Mouse (Mus musculus) macrophage (primary cell): ENCODE measurements around the gene Kif6. TPM values are rescaled to one million over a fixed set of nuclear protein-coding genes. Genes with fewer than 3 reads are reported as not detected.

Experiments used
- H3K27ac ChIP-seq: fragments of 350-480 bp; formaldehyde crosslinking; 2 replicates; pipeline ENCODE4 v1.9.0; 2021
- H3K36me3 ChIP-seq: fragments of 350-480 bp; formaldehyde crosslinking; 2 replicates; pipeline ENCODE4 v1.9.0; 2021; ENCODE audit errors: inconsistent target
- H3K4me3 ChIP-seq: fragments of 350-480 bp; formaldehyde crosslinking; 2 replicates; pipeline ENCODE4 v1.9.0; 2021; ENCODE audit errors: inconsistent target
- H3K79me2 ChIP-seq: fragments of 350-480 bp; formaldehyde crosslinking; 2 replicates; pipeline ENCODE4 v1.9.0; 2021; ENCODE audit errors: inconsistent target
- WGBS: methylation state at CpG from one replicate; pipeline ENCODE4 v1.1.7; 2026; ENCODE audit warnings: inconsistent platforms; ENCODE audit not compliant: missing documents; 5-methylcytosine and 5-hydroxymethylcytosine counted together
- polyA plus RNA-seq: library from polyadenylated mRNA; stranded (reverse); fragments of 250-400 nt; gene quantifications from 3 replicates; pipeline ENCODE4 v1.2.4, GENCODE M21; 2018; ENCODE audit warnings: inconsistent platforms

Gene Kif6
- polyA plus RNA-seq, 1 experiment from 2014 or later: not detected

DNA sequence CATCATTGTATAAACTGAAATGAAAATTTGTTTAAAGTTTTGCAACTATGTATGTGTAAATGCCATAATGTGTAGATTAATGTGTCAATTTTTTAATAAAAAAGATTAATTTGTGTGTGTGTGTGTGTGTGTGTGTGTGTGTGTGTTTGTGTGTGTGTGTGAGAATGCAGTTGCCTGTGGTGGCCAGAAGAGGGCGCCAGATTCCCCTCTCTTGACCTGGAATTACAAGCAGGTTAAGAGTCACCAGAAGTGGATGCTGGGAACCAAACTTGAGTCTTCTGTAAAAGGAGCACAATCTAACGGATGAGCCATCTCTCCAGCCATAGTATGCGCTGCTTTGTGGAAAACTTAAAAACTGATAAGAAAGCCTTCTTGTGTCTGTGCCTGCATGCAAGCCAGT lies 121.4 kb downstream of the Kif6 start:
- H3K79me2 ChIP-seq: no peaks in the 10 kb centered on the region
- no peak overlapping the region for H3K27ac ChIP-seq
- H3K36me3 ChIP-seq: no peaks in the 10 kb centered on the region
- 77% methylated on average over 3 of the region's 3 CpGs for WGBS
- no peak overlapping the region for H3K4me3 ChIP-seq

DNA sequence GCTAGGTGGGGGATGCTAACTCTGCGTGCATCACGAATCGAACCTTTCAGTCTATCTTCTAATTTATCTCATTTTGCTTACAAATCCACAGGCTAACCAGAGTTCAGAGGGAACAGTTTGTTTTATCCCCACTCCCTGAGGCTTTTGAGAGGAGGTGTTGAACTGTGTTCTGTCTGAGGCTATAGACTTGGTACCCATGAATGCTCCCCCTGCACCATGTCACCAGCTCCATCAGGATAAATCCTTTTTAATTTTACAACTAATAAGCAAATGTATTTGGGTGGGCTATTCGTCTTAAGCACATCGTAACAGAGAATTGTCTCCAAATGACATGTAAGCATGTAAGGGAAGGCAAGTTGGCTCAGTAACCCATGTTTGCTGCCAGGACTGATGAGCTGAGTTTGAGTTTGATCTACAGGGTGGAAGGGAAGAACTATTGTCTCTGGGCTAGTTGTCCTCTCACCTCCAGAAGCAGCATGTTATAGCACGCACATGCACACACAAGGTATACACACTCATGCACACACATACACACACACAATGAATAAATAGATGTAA lies 122.4 kb downstream of the Kif6 start:
- no peak overlapping the region for H3K27ac ChIP-seq
- H3K36me3 ChIP-seq: no peaks in the 10 kb centered on the region
- WGBS: 91% methylated on average over 6 of the region's 6 CpGs
- H3K4me3 ChIP-seq: no peak overlapping the region
- no peaks in the 10 kb centered on the region for H3K79me2 ChIP-seq

DNA sequence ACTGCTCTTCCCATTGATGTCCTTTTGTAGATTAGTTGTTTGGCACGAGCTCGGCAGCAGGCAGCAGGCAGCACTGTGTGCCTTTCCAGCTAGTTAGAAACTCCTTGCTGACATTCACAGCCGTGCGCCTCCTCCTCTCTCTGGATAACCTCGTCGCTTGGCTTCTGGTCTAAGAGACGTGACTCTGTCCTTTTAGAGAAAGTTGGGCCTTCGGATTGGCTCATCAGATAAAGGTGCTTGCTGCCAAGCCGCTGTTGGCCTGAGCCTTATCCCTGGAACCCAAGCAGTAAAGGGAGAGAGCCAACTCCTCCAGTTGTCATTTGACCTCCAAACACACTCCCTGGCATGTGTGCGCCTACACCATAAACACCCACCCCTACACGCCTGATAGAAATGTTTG lies 123.4 kb downstream of the Kif6 start:
- Histone ChIP-seq H3K27ac (no peak overlapping the region), H3K4me3 (no peak overlapping the region), H3K36me3 (no peaks in the 10 kb centered on the region), H3K79me2 (no peaks in the 10 kb centered on the region)
- WGBS: 80% methylated on average over 11 of the region's 11 CpGs

DNA sequence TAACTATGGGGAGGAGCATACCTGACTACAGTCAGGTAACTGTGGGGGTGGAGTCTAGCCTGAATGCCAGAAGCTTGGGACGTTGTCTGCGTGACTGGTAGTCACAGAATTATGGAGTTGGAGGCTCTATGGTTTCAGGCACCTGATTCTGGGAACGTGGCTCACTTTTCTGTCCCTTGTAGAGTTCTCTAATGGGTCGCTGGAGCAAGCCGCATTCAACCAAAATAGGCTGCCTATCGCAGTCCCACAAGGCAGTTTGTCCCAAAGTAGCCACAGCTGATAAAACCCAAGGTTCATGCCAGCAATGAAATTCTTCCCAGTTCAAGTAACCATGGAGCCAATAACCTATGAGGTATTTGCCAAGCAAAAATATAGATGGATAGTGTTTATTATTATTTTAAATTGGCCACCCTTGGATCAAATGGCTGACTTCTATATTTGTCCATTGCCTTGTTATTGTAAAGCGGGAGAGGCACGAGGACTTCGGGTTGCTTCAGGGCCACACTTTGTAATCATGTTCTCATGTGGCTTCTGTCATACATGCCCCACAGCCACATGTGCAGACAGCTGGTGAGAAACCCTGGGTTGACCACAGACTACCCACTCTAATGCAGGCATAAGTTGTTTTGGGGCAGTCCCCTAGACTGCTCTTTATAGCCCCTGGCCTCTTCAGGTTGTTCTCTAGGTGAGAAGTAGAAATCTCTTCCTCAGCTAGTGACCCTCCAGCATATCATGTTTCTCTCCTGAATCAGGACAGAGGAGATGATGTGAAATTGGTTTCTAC lies 125.2 kb downstream of the Kif6 start:
- no peak overlapping the region for H3K4me3 ChIP-seq
- no peak overlapping the region for H3K27ac ChIP-seq
- H3K79me2 ChIP-seq: no peaks in the 10 kb centered on the region
- no peaks in the 10 kb centered on the region for H3K36me3 ChIP-seq
- WGBS: 88% methylated on average over 9 of the region's 9 CpGs

DNA sequence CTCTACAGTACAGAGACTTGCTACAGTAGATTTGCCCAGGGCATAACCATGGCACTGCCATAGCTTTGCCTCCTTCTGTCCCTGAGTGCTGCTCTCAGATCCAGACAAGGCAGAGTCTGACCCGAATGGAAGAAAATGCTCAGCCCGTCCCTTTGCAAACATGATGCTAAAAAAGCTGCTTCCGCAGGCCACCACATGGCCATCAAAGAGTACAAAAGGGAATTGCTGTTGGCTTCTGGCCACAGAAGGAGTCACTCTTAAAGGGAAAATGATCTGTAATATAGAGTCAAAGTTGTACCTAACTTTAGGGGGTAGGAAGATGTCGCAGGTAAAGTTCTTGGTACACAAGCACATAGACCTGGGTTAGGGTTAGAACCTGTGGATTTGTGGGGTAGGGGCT lies 126.2 kb downstream of the Kif6 start:
- 93% methylated on average over 4 of the region's 4 CpGs for WGBS
- H3K4me3 ChIP-seq: no peak overlapping the region
- H3K36me3 ChIP-seq: no peaks in the 10 kb centered on the region
- H3K79me2 ChIP-seq: no peaks in the 10 kb centered on the region
- H3K27ac ChIP-seq: no peak overlapping the region

DNA sequence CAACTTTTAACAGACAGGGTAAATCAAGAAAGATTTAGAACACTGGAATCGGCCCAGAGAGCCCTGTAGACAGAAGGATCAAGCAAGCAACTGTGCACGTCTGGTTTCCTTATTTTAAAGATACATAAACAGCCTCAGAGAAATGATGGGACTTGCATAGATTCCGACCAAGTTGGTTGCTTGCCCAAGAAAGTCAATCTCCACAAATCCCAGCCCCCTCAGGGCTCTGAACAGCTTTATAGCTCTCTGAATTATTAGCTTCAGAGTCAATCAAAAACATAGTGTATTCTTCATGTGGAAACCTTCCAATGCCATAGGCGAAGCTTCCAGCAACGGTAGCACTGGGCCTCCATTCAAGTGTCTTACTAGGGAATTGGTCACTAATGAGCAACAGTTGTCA lies 127.0 kb downstream of the Kif6 start:
- 93% methylated on average over 5 of the region's 5 CpGs for WGBS
- no peak overlapping the region for H3K27ac ChIP-seq

DNA sequence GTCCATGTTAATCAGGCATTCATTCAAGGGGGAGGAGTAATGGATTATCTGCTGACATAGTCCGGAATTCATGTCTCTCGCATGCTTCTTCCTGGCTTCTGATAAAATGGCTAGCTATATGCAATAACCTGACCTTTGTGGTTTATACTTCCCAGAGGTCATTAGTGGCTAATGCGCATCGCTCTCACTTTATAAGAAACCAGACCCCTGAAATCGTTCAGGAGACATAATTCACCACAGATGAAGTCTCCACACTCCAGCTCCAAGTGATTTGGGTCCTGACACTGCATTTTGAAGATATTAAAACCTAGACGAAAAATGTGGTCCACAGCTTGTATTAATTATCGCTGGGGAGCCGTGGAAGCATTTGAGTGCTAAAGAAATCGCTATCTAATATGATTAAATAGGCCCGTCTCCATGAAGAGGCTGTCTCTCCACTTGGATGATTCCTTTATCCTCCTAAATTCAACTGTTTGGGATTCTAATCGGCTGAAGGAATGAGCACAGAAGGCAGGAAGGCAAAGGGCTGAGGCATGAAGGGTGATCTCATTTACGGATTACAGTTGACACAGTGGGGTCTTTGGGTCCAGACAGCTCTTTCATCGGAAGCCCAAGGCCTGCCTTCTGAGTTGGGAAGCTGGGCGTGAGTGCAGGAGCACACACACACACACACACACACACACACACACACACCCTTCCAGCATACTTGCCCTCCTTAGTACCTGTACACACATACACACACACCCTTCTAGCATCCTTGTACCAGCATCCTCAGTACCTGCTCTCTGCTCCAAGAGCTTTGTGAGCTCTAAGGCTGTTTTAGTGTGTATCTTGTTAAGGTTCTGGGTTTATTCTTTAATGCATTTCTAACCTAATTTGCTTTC lies 128.9 kb downstream of the Kif6 start:
- WGBS: 90% methylated on average over 14 of the region's 14 CpGs
- Histone ChIP-seq H3K27ac (no peak overlapping the region), H3K36me3 (no peaks in the 10 kb centered on the region), H3K4me3 (no peak overlapping the region), H3K79me2 (no peaks in the 10 kb centered on the region)

More for the DNA sequence above, 127.0 kb downstream of the Kif6 start:
- H3K36me3 ChIP-seq: no peaks in the 10 kb centered on the region
- H3K79me2 ChIP-seq: no peaks in the 10 kb centered on the region
- H3K4me3 ChIP-seq: no peak overlapping the region

DNA sequence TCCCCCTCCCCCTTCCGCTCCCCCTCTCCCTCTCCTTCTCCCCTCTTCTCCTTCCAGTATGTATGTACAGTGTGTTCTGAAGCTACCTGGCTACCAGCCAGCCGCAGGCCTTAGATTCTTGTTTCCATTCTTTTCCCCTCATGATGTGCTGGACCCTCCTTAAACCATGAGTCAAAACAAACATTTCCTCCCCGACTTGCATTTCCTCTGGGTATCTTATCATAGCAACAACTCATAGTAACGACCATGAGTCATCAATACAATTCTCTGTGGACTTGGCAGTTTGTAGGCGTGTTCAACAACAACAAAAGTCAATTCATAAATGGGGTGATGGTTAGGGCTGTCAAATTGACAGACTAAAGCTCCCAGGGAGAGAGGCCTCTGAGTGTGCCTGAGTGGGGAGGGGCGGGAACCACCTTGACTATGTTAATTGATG lies 136.0 kb downstream of the Kif6 start:
- Histone ChIP-seq H3K27ac (no peak overlapping the region), H3K4me3 (no peak overlapping the region), H3K79me2 (no peaks in the 10 kb centered on the region), H3K36me3 (no peaks in the 10 kb centered on the region)
- 48% methylated on average over 5 of the region's 6 CpGs for WGBS

DNA sequence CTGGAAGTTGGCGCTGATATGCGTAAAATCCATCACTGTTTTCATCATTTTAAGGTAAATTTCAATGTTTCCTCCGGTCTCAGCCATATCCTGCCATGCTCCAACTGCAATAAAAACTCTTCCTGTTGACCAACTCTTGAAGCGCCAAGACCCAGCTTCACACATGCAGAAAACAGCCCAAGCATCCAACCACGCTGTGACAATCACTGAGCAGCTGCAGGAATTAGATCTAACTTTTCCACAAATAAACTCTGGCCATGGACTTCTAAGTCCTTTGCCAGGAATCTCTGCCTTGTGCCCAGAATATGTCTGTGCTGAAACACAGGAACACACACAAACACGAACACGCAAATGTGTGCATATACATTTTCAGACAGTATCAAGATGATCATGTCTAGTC lies 138.9 kb downstream of the Kif6 start:
- H3K36me3 ChIP-seq: no peaks in the 10 kb centered on the region
- H3K27ac ChIP-seq: no peak overlapping the region
- WGBS: 94% methylated on average over 7 of the region's 7 CpGs
- H3K4me3 ChIP-seq: no peak overlapping the region
- no peaks in the 10 kb centered on the region for H3K79me2 ChIP-seq

DNA sequence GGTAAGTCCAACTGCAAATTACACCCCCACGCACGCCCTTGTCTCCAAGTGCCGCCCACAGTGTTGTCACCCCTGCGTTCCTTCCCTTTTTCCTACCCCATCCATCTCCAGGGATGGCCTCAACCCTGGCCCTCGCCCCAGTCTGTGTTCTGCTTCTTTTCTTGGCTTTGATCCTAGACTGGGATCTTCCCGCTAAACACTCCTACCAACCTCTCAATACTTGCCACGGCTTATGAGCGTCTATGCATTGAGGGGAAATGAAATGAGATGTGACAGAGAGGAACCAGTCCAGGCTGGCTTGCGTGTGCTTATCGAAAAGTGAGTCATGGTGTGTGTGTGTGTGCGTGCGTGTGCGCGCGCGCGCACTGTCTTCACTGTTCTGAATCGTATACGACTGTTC lies 141.9 kb downstream of the Kif6 start:
- 94% methylated on average over 17 of the region's 19 CpGs for WGBS
- no peaks in the 10 kb centered on the region for H3K36me3 ChIP-seq
- H3K79me2 ChIP-seq: no peaks in the 10 kb centered on the region
- H3K27ac ChIP-seq: no peak overlapping the region
- no peak overlapping the region for H3K4me3 ChIP-seq

DNA sequence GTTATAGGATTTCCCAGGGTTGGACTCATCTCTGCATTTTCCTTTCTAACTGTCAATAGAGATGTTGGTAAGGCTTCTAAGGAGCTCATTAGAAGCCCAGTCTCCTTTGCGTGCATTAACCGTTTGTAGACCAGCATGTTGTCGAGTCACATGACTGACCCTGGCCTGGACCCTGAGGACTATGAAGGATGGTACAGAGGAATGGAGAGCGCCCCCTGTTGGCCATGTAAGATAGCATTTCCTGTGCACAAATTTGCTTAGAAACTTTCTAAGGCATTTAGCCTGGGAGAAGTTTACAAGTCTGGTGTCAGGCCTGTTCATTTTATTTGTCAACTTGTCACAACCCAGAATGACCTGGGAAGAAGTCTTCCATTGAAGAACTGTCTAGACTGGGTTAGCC lies 144.1 kb downstream of the Kif6 start:
- no peak overlapping the region for H3K27ac ChIP-seq
- no peaks in the 10 kb centered on the region for H3K79me2 ChIP-seq
- no peaks in the 10 kb centered on the region for H3K36me3 ChIP-seq
- H3K4me3 ChIP-seq: no peak overlapping the region
- WGBS: 72% methylated on average over 4 of the region's 4 CpGs

DNA sequence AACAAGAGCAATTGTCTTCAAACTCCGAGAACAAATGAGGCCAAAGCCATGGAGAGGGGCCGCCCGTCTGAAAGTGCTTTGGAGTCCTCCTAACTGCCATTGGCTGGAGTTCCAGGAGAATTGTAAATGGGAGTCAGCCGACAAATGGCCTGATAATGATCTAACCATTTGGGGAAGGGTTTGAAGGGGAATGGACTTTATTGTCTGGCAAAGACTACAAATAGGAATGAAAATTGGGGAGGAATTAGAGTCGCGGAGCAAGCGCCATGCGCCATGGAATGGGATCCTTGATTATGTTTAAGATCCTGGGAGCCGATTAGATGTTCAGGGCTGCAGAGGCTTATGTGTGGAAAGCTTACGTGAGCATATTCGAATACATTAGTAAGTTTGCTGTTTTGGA lies 146.3 kb downstream of the Kif6 start:
- no peaks in the 10 kb centered on the region for H3K79me2 ChIP-seq
- 70% methylated on average over 11 of the region's 11 CpGs for WGBS
- no peaks in the 10 kb centered on the region for H3K36me3 ChIP-seq
- no peak overlapping the region for H3K27ac ChIP-seq
- no peak overlapping the region for H3K4me3 ChIP-seq

DNA sequence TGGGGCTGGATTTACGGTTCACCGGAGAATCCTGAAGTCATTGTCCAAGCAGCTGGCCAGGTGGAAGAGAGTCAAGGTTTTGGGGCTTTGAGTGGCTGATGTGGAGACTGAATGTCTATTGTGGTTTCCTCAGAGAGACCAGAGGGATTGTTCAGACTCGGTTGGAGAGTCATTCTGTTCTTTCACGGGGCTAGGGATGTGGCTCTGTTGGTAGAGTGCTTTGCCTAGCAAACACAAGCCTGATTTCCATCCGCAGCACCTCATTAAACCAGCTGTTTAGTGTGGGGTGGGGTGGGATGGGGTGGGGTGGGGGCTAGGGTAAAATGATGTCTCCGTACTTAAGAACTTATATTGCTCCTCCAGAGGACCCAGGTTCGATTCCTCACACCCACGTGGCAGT lies 146.9 kb downstream of the Kif6 start:
- no peak overlapping the region for H3K4me3 ChIP-seq
- H3K79me2 ChIP-seq: no peaks in the 10 kb centered on the region
- 76% methylated on average over 7 of the region's 8 CpGs for WGBS
- no peak overlapping the region for H3K27ac ChIP-seq
- no peaks in the 10 kb centered on the region for H3K36me3 ChIP-seq

DNA sequence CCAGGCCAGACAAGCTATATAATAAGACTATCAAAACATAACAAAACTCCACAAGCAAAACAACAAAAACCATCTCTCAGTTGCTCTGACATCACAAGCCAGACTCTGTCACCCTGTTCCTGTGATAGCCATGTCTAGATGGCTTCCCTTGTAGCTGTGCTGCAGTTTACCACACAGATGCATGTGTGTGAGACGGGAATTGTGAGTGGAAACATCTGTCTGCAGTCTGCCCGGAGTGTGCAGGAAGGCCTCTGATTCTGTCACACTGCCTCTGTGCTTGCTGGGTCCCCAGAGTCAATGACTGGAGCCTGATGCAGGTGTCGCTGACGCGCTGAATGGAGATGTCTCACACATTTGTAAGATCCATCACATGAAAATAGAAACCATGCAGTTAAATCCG lies 150.0 kb downstream of the Kif6 start:
- Histone ChIP-seq H3K4me3 (no peak overlapping the region), H3K79me2 (no peaks in the 10 kb centered on the region), H3K27ac (no peak overlapping the region), H3K36me3 (no peaks in the 10 kb centered on the region)
- 95% methylated on average over 6 of the region's 6 CpGs for WGBS
